Mouse (Mus musculus) forebrain, postnatal 0 days (tissue): ENCODE results near the gene Rpl15. TPM values are rescaled to one million over a fixed set of nuclear protein-coding genes. Genes with fewer than 3 reads are reported as not detected.

ENCODE experiments used
- ATAC-seq: fragments of 200-750 bp; cut with Nextera tagmentation; 2 replicates; pipeline ENCODE4 v1.8.0; 2017; ENCODE audit warnings: mild to moderate bottlenecking, moderate library complexity
- DNase-seq: peaks from one replicate; pipeline ENCODE4 v3.0.0-alpha.2; 2015
- H3K27ac ChIP-seq: fragments of 300-500 bp; sonication (generic); 2 replicates; pipeline ENCODE4 v1.5.1; 2014; ENCODE audit warnings: low read depth, mild to moderate bottlenecking, antibody characterized with exemption, low read length, moderate library complexity, mixed read lengths
- H3K27me3 ChIP-seq: fragments of 300-500 bp; sonication (generic); 2 replicates; pipeline ENCODE4 v1.6.1; 2014; ENCODE audit warnings: mild to moderate bottlenecking, low read length, mixed read lengths; ENCODE audit not compliant: insufficient read depth
- H3K36me3 ChIP-seq: fragments of 300-500 bp; sonication (generic); 2 replicates; pipeline ENCODE4 v1.6.1; 2014; ENCODE audit warnings: mild to moderate bottlenecking, moderate library complexity; ENCODE audit not compliant: insufficient read depth
- H3K4me1 ChIP-seq: fragments of 300-500 bp; sonication (generic); 2 replicates; pipeline ENCODE4 v1.6.1; 2014; ENCODE audit warnings: antibody characterized with exemption; ENCODE audit not compliant: insufficient read depth
- H3K4me2 ChIP-seq: fragments of 300-500 bp; sonication (generic); 2 replicates; pipeline ENCODE4 v1.6.1; 2014; ENCODE audit warnings: low read depth, mild to moderate bottlenecking, moderate library complexity
- H3K4me3 ChIP-seq: fragments of 300-500 bp; sonication (generic); 2 replicates; pipeline ENCODE4 v1.5.1; 2014; ENCODE audit warnings: low read depth, low read length, mixed read lengths
- H3K9ac ChIP-seq: fragments of 300-500 bp; sonication (generic); 2 replicates; pipeline ENCODE4 v1.6.1; 2014; ENCODE audit warnings: mild to moderate bottlenecking
- H3K9me3 ChIP-seq: fragments of 300-500 bp; sonication (generic); 2 replicates; pipeline ENCODE4 v1.6.1; 2016; ENCODE audit warnings: low read length
- CTCF ChIP-seq: sonication (generic); IDR thresholded peaks from 2 replicates; pipeline ENCODE4 v1.5.1; 2016; ENCODE audit warnings: antibody characterized with exemption, control low read depth, low read depth
- WGBS: fragments of 180-500 bp; shearing (Covaris S2); extraction: QIAGEN DNeasy Blood & Tissue Kit; methylation state at CpG from one replicate; pipeline ENCODE4 v1.1.7; 2014; 5-methylcytosine and 5-hydroxymethylcytosine counted together
- polyA plus RNA-seq: library from polyadenylated mRNA; unstranded; fragments of >200 nt; fragmentation: Nextera tagmentation; extraction: Ambion mirVana; gene quantifications from 2 replicates; pipeline ENCODE4 v1.2.1, GENCODE M21; 2015
- total RNA-seq: library from RNA; depleted of rRNA; stranded (reverse); fragments of >200 nt; gene quantifications from 2 replicates; pipeline ENCODE4 v1.2.3, GENCODE M21; 2014

The Rpl15 gene
- total and polyA plus RNA-seq, 2 experiments from 2014 or later = 300 to 701 TPM

- Histone ChIP-seq H3K36me3 (no peaks in the 10 kb centered on the region), H3K9ac (no peak overlapping the region), H3K27ac (no peak overlapping the region), H3K4me2 (no peak overlapping the region), H3K4me1 (no peaks in the 10 kb centered on the region), H3K4me3 (no peak overlapping the region), H3K9me3 (no peaks in the 10 kb centered on the region), H3K27me3 (no peaks in the 10 kb centered on the region)
- WGBS = 94% methylated on average over 2 of the region's 2 CpGs
- no peak for TF ChIP-seq CTCF
- DNase-seq (no peak), ATAC-seq (no peak)
These were observed 29.5 kb upstream of the Rpl15 start for GRCm38 (mm10) chr14:18300676-18301075.

- no peaks in the 10 kb centered on the region for H3K9me3 ChIP-seq
- no peak overlapping the region for H3K4me3 ChIP-seq
- H3K4me1 ChIP-seq = no peaks in the 10 kb centered on the region
- no peak overlapping the region for H3K9ac ChIP-seq
- DNase-seq (no peak), ATAC-seq (no peak)
- 87% methylated on average over 2 of the region's 2 CpGs for WGBS
- TF ChIP-seq CTCF = no peak
- no peak overlapping the region for H3K4me2 ChIP-seq
- no peaks in the 10 kb centered on the region for H3K36me3 ChIP-seq
- no peaks in the 10 kb centered on the region for H3K27me3 ChIP-seq
- no peak overlapping the region for H3K27ac ChIP-seq
These were observed 27.7 kb upstream of the Rpl15 start for GRCm38 (mm10) chr14:18298874-18299273.

GRCm38 (mm10) chr14:18297441-18297840 lies 26.2 kb upstream of the Rpl15 start:
- 96% methylated on average over 2 of the region's 2 CpGs for WGBS
- H3K4me2 ChIP-seq = no peak overlapping the region
- no peaks in the 10 kb centered on the region for H3K9me3 ChIP-seq

GRCm38 (mm10) chr14:18292578-18292977 lies 21.4 kb upstream of the Rpl15 start:
- no peak overlapping the region for H3K4me3 ChIP-seq
- ATAC-seq (no peak), DNase-seq (no peak)
- H3K36me3 ChIP-seq = no peaks in the 10 kb centered on the region
- H3K9me3 ChIP-seq = no peaks in the 10 kb centered on the region
- WGBS = 88% methylated on average over 3 of the region's 3 CpGs
- TF ChIP-seq CTCF = no peak
- H3K9ac ChIP-seq = no peak overlapping the region
- no peak overlapping the region for H3K27ac ChIP-seq
- H3K4me2 ChIP-seq = no peak overlapping the region
- no peaks in the 10 kb centered on the region for H3K27me3 ChIP-seq
- H3K4me1 ChIP-seq = no peaks in the 10 kb centered on the region

More at GRCm38 (mm10) chr14:18297441-18297840, 26.2 kb upstream of the Rpl15 start:
- TF ChIP-seq CTCF = no peak
- Histone ChIP-seq H3K4me1 (no peaks in the 10 kb centered on the region), H3K27ac (no peak overlapping the region), H3K9ac (no peak overlapping the region), H3K27me3 (no peaks in the 10 kb centered on the region), H3K4me3 (no peak overlapping the region), H3K36me3 (no peaks in the 10 kb centered on the region)
- no peak for DNase-seq
- no peak for ATAC-seq

- no peaks in the 10 kb centered on the region for H3K27me3 ChIP-seq
- H3K36me3 ChIP-seq = no peaks in the 10 kb centered on the region
- 96% methylated on average over 3 of the region's 3 CpGs for WGBS
- H3K4me3 ChIP-seq = no peak overlapping the region
- H3K27ac ChIP-seq = no peak overlapping the region
- no peaks in the 10 kb centered on the region for H3K4me1 ChIP-seq
- TF ChIP-seq CTCF = no peak
- DNase-seq (no peak), ATAC-seq (no peak)
- H3K9ac ChIP-seq = no peak overlapping the region
- no peaks in the 10 kb centered on the region for H3K9me3 ChIP-seq
- no peak overlapping the region for H3K4me2 ChIP-seq
These were observed 20.9 kb upstream of the Rpl15 start for GRCm38 (mm10) chr14:18292111-18292510.

- H3K9me3 ChIP-seq = no peaks in the 10 kb centered on the region
- TF ChIP-seq CTCF = no peak
- H3K36me3 ChIP-seq = peaks cover 6% of the 10 kb centered on the region; the same call in 1 of the 2 replicates
- H3K4me3 ChIP-seq = no peak overlapping the region
- DNase-seq = no peak
- 83% methylated on average over 2 of the region's 2 CpGs for WGBS
- no peak overlapping the region for H3K4me2 ChIP-seq
- ATAC-seq = no peak
- H3K4me1 ChIP-seq = no peaks in the 10 kb centered on the region
- no peaks in the 10 kb centered on the region for H3K27me3 ChIP-seq
- no peak overlapping the region for H3K9ac ChIP-seq
- no peak overlapping the region for H3K27ac ChIP-seq
These were observed 16.2 kb upstream of the Rpl15 start for GRCm38 (mm10) chr14:18287391-18287790.

GRCm38 (mm10) chr14:18286441-18286840 lies 15.2 kb upstream of the Rpl15 start:
- no peak overlapping the region for H3K27ac ChIP-seq
- no peak overlapping the region for H3K4me2 ChIP-seq
- H3K4me1 ChIP-seq = no peaks in the 10 kb centered on the region
- ATAC-seq (no peak), DNase-seq (no peak)
- no peaks in the 10 kb centered on the region for H3K27me3 ChIP-seq
- no peak overlapping the region for H3K4me3 ChIP-seq
- no peaks in the 10 kb centered on the region for H3K9me3 ChIP-seq
- no peak overlapping the region for H3K9ac ChIP-seq
- 95% methylated on average over 2 of the region's 2 CpGs for WGBS
- TF ChIP-seq CTCF = no peak
- peaks cover 16% of the 10 kb centered on the region for H3K36me3 ChIP-seq

GRCm38 (mm10) chr14:18285476-18285875 lies 14.3 kb upstream of the Rpl15 start:
- no peaks in the 10 kb centered on the region for H3K9me3 ChIP-seq
- H3K36me3 ChIP-seq = peaks cover 19% of the 10 kb centered on the region
- H3K4me2 ChIP-seq = no peak overlapping the region
- H3K9ac ChIP-seq = no peak overlapping the region
- no peak for DNase-seq
- no peak for ATAC-seq
- H3K27ac ChIP-seq = no peak overlapping the region
- no peaks in the 10 kb centered on the region for H3K27me3 ChIP-seq
- 86% methylated on average over 3 of the region's 3 CpGs for WGBS
- no peaks in the 10 kb centered on the region for H3K4me1 ChIP-seq
- no peak for TF ChIP-seq CTCF
- no peak overlapping the region for H3K4me3 ChIP-seq
